Mouse (Mus musculus) frontal cortex, postnatal 14 days (tissue): ENCODE measurements around the gene Plpp6.
"Not testable (repeated sequence)": the region's sequence is repeated elsewhere in the genome, so short reads cannot be mapped to it uniquely, and the experiment has no call there.

Source experiments
- DNase-seq, 2 experiments: peaks; one replicate each; pipeline ENCODE4 v3.0.0; 2022; ENCODE audit warnings: low spot score in 2 of 2

The Plpp6 gene

GRCm38 (mm10) chr19:28989515-28989914, 25.8 kb downstream of the Plpp6 start:
- no peak for DNase-seq

DNA sequence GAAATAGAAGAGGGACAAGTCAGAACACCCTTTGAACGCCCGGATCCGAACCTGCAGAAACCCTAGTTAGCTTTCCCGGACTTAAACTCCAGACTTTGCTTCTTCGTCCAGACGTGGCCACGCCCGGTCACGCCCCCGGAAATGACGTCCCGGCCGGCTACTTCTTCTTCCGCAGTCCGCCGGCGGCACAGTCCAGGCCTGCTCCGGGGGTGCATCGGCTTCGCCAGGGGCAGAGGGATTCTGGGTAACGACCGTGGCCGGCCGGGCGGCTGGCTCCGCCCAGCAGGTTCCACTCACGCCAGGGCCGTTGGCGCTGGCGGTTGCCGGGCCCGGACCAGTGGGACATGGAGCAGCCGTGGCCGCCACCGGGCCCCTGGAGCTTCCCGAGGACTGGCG, 26.4 kb downstream of the Plpp6 start, which contains the start of gene Cdc37l1:
TSS of gene Cdc37l1 (plus strand) at position 159 of the 396 bp plus-strand sequence.
- DNase-seq, result peak; percentile 91 to 95

DNA sequence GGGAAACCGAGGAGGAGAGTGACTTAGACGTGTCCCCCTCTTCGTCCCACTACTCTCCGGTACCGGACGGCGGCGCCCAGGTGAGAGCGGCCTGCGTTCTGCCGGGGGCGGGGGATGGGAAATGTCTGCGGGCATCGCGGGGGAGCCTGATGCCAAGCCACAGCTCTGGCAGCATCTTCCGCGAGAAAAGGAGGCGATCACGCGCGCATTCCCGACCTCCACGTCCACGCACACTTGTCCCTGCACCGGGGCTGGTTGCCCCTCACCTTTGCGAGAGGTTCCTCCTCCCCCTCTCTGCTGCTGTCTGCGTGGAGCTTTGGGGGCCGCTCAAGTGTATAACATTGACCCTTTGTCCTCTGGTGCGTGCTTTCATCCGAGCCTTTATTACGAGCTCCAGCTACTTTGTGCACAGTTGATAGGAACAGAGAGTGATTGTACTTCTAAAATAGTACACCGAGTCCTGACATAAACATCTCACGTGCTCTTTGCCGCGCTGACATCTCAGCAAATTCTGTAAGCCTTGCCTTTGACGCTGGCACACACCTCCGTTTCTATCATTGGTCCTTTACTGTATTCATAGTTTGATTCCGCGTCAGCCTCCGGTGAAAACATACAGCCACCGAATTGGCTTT, 27.0 kb downstream of the Plpp6 start:
- peak; percentile 17 to 19 for DNase-seq

- no peak for DNase-seq
Measured at GRCm38 (mm10) chr19:28991391-28991790, 27.6 kb downstream of the Plpp6 start.

- peak; percentile 11 to 22 for DNase-seq
Measured at GRCm38 (mm10) chr19:28994870-28995269, 31.1 kb downstream of the Plpp6 start.

DNA sequence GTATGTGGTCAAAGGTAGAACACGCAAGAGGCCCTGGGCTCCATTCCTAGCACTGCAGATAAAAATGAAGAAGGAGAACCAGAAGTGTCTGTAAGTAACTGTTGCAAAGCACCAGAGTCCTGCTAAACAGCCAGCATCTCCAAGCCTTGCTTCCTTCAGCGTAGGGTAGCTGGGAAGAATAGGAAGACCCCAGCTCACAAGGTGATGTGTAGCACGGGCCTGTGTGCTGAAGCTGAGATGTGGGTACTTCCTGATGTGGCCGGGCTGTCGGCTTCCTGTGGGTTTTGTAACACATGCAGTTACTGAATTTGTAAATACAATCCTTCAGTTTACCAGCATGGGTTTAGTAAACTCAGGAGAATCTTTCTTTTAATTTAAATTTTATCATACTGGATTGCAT, 31.6 kb downstream of the Plpp6 start:
- DNase-seq, result no peak

DNA sequence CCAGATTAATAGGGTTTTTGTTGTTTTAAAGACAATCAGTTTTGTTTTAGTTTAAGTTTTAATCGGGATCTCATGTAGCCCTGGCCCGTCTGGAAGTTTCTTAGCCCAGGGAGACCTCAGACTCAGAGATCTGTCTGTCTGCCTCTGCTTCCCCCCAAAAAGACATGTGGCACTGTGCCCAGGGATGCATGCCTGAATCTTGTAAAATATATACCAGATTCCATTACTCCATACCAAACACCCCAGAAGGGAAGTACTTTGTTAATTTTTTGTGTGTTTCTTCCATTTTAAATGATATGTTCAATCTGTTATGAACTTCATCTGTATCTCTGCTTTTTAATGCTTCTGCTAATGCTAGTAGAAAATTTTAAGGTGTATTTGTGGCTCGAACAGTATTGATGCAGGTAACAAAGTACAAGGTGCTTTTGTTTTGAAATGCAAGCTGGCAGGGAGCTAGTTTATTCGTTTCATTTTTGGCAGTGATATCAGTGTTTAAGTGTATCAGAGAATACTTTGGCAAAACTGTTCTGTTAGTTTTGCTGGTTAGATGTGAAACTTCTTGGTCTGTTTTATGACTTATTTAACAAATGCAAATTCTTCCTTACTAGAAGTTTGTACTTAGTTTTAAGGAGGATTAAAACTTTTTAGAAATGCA, 34.4 kb downstream of the Plpp6 start:
- DNase-seq, result no peak

DNA sequence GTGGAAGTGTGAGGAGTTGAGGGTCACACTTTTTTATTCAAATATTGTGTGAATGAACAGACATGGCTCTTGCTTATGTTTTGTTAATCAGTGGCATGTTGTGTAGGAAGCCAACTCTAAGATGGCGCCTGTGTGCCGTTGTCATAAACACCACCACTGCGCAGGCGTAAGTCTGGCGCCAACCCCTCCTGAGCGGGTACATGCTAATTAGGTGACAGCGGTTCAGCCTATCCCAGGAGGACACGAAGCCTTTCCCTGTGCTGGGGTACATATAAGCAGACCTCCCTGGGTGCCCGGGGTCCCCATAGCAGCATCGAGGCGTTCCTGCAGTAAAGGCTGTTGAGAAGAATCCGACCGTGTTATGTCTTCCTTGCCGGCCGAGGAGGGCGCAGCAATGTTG, 36.6 kb downstream of the Plpp6 start:
- not testable (repeated sequence) for DNase-seq

GRCm38 (mm10) chr19:29008069-29008706, 44.4 kb downstream of the Plpp6 start:
- DNase-seq, result no peak

DNA sequence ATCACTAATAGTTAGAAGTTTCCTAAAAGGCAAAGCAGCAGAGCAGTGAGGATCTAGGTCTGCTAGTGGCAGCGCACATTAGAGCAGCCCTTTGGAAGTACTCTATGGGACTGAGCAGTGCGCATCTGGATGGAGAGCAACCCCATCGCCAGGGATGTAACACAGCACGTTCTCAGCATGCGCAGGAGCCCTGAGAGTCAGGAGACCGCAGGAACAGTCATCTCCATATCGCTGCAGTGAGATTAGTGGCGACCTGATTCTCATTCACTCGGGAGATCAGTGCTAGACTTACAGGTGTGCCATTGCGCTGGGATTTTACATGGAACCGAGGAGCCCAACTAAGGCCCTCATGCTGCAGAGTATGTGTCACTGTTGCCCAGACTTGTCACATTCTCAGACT, 45.3 kb downstream of the Plpp6 start:
- no peak for DNase-seq

GRCm38 (mm10) chr19:29011355-29011990, 47.7 kb downstream of the Plpp6 start:
- no peak for DNase-seq

- no peak for DNase-seq
Measured at GRCm38 (mm10) chr19:29014466-29015055, 50.8 kb downstream of the Plpp6 start.

GRCm38 (mm10) chr19:29015410-29016203, 51.9 kb downstream of the Plpp6 start:
- DNase-seq, result no peak

GRCm38 (mm10) chr19:29016204-29016765, 52.5 kb downstream of the Plpp6 start:
- DNase-seq, result no peak
